Mouse (Mus musculus) activated CD4-positive, CD25-positive, alpha-beta regulatory T cell, adult 4 months (primary cell): ENCODE measurements around the gene Gapdhs. TPM values are rescaled to one million over a fixed set of nuclear protein-coding genes. Genes with fewer than 3 reads are reported as not detected.
"Not testable (repeated sequence)": the region's sequence is repeated elsewhere in the genome, so short reads cannot be mapped to it uniquely, and the experiment has no call there.

Experiments
- ATAC-seq: one replicate; pipeline ENCODE4 v1.8.0; 2017
- polyA plus RNA-seq, 2 experiments: library from polyadenylated mRNA; unstranded; fragments of 100-300 nt; shearing (Covaris generic); gene quantifications; one replicate each; pipeline ENCODE4 v1.2.1; 2017

Gene Gapdhs
- polyA plus RNA-seq = not detected

GRCm38 (mm10) chr7:30743617-30744016, at the start of gene Gapdhs:
Gapdhs (minus strand) TSS chr7:30743681.
- not testable (repeated sequence) for ATAC-seq

DNA sequence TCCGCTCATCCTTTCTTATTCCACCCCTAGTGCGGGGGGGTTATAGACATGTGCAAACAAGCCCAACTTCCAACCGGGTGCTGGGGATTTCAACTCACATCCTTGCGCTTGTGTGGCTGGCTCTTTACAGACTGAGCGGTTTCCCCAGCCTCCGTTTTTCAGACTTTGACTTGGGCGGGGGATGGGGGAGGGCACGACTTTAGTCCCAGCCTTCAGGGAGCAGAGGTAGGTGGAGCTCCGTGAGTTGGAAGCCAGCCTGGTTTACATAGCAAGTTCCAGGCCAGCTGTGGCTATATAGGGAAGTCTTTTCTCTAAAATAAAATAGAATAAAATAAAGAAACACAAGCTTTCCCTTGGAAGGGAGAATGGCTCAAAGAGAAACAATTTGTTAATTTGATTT, 48.4 kb upstream of the Gapdhs start:
- no peak for ATAC-seq

GRCm38 (mm10) chr7:30790141-30790540, 46.7 kb upstream of the Gapdhs start:
- ATAC-seq = no peak

GRCm38 (mm10) chr7:30787377-30788022, 44.0 kb upstream of the Gapdhs start, which contains the start of gene Krtdap:
Krtdap (plus strand) TSS chr7:30787896.
- ATAC-seq = no peak

DNA sequence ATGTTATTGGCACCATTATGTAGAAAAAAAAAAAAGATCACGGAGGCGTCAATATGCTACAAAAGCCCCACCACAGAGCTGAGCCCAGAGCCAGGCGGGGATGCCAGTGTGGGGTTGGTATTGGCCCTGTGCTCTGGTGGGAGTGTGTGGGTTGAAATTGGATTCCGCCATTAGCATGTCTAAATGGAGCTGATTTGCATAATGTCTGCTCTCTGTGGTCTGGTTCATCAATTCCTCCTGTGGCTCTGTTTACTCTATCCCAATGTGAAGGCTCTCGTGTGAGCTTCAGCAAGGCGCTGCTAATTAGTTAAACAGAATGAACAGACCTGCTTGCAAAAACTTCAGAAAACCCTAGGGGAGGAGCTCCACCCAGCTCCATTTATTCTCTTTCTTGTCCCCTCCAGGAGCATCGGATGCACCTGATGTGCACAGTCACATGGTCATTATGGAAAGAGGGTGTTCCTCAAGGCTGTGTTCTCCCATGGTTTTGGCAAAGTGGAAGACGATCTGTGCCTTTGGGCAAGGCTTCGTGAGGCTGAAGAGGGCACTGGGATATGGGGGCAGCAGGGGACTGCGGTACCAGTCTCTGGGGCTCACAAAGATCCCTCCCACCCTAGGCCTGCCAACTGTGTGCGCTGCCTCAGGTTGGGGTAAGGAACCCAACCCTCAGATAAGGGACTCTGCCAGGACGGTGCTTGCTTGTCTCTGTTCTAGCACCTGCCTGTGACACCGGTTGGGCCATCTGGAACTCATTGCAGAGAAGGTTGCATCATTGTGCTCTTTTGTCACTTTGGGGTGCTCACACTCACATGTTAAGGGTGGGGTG, 42.5 kb upstream of the Gapdhs start:
- no peak for ATAC-seq

- ATAC-seq = no peak
Measured at GRCm38 (mm10) chr7:30785154-30785553, 41.7 kb upstream of the Gapdhs start.

- no peak for ATAC-seq
Measured at GRCm38 (mm10) chr7:30782658-30783057, 39.2 kb upstream of the Gapdhs start.

DNA sequence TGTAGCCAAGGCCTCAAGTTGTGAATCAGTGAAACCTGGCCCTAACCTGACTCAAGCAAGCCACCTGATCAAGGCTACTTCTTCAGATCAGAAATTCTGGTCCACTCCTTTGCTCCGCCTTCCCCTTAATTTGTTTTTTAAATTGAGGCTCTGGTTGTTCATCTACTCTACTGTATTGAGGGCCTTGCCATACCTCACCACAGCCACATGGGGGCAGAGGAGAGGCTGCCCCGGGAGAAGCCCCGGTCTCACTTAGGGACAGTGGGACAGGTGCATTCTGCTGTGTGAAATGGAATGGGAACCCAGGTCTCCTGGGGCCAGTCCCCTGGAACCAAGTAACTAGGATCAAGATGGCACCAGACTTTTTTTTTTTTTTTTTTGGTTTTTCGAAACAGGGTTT, 38.3 kb upstream of the Gapdhs start:
- ATAC-seq = no peak

- no peak for ATAC-seq
Measured at GRCm38 (mm10) chr7:30777911-30778310, 34.4 kb upstream of the Gapdhs start.

DNA sequence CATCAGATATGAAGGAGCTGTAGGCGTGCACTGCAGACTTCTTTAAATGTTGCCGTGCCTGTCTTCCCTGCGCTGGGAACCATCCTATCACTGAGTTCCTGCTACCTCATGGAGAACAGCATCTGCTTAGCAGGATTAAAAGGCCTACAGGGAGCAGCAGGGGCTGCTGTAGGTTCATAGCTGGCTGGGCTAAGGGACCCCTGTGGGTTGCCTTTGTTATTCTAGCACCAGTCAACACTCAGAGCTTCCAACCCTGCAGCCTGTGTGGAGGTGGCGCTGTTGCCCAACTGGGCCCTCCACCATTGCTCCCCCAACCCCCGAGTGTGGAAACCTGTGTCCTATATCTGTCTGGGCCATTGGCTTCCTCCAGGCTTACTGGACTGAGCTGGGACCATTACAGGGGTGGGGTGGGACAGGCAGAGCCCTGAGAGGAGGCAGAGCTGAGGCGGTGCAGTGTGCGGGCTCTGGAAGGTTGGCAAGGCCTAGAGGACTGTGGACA, 33.6 kb upstream of the Gapdhs start:
- no peak for ATAC-seq

- no peak for ATAC-seq
Measured at GRCm38 (mm10) chr7:30776104-30776503, 32.6 kb upstream of the Gapdhs start.

DNA sequence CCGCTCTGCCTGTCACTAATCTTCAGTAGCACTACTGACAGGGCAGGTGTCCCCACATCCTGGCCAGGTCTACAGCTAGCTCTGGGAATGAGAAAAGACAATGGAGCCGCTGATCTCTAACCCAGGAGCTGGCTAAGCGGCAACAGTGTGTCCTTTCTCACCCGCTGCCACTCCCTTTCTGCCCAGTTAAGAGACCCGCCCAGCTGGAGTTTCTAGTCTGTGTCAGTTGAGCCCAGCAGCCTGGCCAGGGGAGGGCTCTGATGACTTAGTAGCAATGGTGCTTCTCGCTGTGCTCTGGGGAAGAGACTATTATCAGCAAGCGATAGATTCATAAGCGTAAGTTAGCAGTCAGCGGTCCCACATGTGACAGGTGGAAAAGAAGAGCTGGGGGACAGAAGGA, 25.8 kb upstream of the Gapdhs start:
- no peak for ATAC-seq

DNA sequence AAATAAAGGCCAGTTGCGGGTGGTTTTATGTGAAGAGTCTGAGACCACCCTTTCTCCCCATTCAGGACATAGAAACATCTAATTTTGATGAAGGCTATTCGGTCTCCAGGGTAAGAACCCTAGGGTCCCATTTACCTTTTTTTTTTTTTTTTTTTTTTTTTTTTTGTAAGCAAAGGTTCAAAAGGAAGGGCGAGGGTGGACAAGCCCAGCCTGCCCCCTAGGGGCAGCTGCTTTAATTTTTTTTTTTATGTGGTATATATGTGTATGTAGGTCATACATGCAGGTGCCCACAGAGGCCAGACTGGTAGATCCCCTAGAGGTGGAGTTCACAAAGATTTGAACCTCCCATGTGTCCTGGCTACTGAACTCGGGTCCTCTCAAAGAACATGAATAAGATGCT, 22.9 kb upstream of the Gapdhs start:
- no peak for ATAC-seq

DNA sequence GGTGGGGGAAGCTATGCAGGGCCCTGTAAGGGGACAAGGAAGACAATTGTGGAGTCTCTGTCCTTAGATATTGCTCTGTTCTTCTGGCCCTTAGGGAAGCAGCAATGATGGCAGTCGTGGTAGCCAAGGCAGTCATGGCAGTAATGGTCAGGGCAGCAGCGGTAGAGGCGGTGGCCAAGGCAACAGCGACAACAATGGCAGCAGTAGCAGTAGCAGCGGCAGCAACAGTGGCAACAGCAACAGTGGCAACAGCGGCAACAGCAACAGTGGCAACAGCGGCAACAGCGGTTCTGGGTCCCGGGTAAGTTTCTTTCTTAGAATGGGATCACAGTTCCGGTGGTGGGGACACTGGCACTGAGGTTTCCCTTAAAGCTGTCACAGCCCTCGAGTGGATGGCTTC, 21.7 kb upstream of the Gapdhs start:
- no peak for ATAC-seq

- ATAC-seq = no peak
Measured at GRCm38 (mm10) chr7:30763456-30763855, 20.0 kb upstream of the Gapdhs start, which contains the start of gene Dmkn. Dmkn (plus strand) TSS chr7:30763756.

- ATAC-seq = no peak
Measured at GRCm38 (mm10) chr7:30761769-30762352, 18.4 kb upstream of the Gapdhs start.

DNA sequence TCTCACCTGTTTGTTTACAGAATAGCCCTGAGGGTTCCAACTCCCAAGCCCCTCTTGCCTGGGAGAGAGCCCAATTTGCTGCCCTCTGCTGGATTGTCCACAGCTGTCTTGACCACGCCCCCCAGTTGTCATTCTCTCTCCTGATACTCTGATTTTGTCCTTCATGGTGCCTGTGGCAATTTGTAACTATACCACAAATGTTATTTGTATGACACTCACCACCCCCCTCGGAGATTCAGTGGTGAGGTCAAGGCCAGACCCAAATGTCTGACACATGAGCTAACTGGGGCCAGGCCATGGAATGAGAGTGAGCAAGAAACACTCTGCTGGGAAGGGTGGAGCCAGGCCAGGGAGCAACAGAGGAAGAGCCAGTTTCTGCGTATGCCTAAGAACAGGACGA, 15.4 kb upstream of the Gapdhs start:
- no peak for ATAC-seq

- no peak for ATAC-seq
Measured at GRCm38 (mm10) chr7:30757001-30757400, 13.5 kb upstream of the Gapdhs start.

- ATAC-seq = no peak
Measured at GRCm38 (mm10) chr7:30751086-30751669, 7.7 kb upstream of the Gapdhs start, which contains the start of gene Sbsn. Sbsn (plus strand) TSS chr7:30751471.

DNA sequence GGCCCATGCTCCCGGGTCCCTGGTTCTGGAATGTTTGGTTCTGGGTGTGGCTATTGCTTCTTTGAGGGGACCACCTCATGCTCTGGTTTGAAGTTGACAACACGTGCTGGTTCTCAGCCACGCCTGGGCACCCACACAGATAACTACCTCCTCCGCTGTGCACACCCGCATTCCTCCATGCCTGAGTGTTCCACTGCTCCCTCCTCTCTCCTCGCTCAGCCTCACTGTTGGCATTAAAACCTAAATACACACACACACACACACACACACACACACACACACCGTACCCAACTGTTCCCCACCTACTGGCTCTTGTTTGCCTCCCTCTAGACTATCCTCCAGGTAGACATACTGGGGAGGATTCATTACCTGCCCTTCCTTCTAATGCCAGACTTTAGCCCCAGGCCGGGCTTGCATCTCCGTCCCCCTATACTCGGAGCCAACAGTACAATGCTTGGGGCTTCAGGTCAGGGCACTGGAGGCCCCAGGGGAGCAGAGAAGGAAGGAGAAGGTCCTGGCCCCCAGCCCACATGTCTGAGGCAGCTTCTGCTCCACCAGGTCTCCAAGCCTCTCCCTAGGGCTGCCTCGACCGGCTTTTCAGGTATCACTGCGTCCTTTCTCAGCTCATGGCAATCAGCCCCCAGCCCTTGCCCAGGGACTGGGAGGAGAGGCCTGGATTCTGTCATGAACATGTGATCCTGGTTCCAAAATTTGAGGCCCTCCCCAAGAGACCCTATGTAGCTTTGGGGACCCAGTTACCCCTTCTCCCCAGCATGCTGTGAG, 6.5 kb upstream of the Gapdhs start:
- ATAC-seq = no peak

GRCm38 (mm10) chr7:30747525-30748204, 4.2 kb upstream of the Gapdhs start:
- no peak for ATAC-seq
